Mouse (Mus musculus): ENCODE results near the gene Iglon5. TPM values are rescaled to one million over a fixed set of nuclear protein-coding genes. Genes with fewer than 3 reads are reported as not detected.

Gene Iglon5
- polyA plus RNA-seq, 1 experiment from 2014 or later, result not detected

- under 1% methylated on average over 36 of the region's 36 CpGs for WGBS (ENCODE audit: insufficient replicate concordance)
- peak overlapping the region; percentile 99 for H3K4me2 ChIP-seq
- peak overlapping the region; percentile 91 for H3K27ac ChIP-seq (replicated peaks)
- peaks cover 55% of the 10 kb centered on the region for H3K4me1 ChIP-seq (replicated peaks)
- H3K9ac ChIP-seq, result peak overlapping the region; percentile 61
- no peaks in the 10 kb centered on the region for H3K27me3 ChIP-seq
- peak; percentile 85 for ATAC-seq (ENCODE audit: insufficient read depth)
- peak overlapping the region; percentile 75 for H3K4me3 ChIP-seq (replicated peaks)
- H3K36me3 ChIP-seq (replicated peaks), result no peaks in the 10 kb centered on the region
- H3K9me3 ChIP-seq (replicated peaks), result no peaks in the 10 kb centered on the region
These were observed 46.6 kb downstream of the Iglon5 start for GRCm38 (mm10) chr7:43443126-43443916.

DNA sequence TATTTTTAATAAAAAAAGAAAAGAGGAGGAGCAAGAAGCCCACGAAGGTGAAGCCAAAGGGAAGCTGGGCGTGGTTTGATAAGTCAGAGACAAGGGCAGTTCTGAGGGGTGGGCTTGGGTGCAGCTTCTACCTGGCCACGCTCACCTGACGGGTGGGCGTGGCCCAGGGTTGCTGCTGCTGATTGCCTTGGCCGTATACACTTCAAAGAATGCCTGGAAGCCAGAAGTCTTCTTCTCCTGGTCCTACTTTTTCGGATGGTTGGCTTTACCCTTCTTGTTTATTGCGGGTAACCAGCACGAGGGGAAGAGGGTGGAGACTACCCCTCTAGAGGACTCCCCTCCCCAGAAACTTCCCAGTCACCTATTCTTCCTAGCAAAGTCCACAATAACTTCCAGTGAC is 47.2 kb downstream of the Iglon5 start:
- ATAC-seq (ENCODE audit: insufficient read depth), result no peak
- no peaks in the 10 kb centered on the region for H3K27me3 ChIP-seq
- H3K9ac ChIP-seq, result peak overlapping the region; percentile 61
- peak overlapping the region; percentile 99 for H3K4me2 ChIP-seq
- H3K36me3 ChIP-seq (replicated peaks), result no peaks in the 10 kb centered on the region
- H3K4me3 ChIP-seq (replicated peaks), result peak overlapping the region; percentile 75
- no peaks in the 10 kb centered on the region for H3K9me3 ChIP-seq (replicated peaks)
- peaks cover 54% of the 10 kb centered on the region for H3K4me1 ChIP-seq (replicated peaks)
- WGBS (ENCODE audit: insufficient replicate concordance), result 18% methylated on average over 9 of the region's 9 CpGs
- peak overlapping the region; percentile 91 for H3K27ac ChIP-seq (replicated peaks)

- Histone ChIP-seq H3K27me3 (no peaks in the 10 kb centered on the region), H3K9ac (no peak overlapping the region), H3K4me1 (replicated peaks) (peaks cover 39% of the 10 kb centered on the region), H3K27ac (replicated peaks) (no peak overlapping the region), H3K36me3 (replicated peaks) (no peaks in the 10 kb centered on the region), H3K4me3 (replicated peaks) (no peak overlapping the region), H3K9me3 (replicated peaks) (no peaks in the 10 kb centered on the region), H3K4me2 (no peak overlapping the region)
- ATAC-seq (ENCODE audit: insufficient read depth), result no peak
- 75% methylated on average over 3 of the region's 3 CpGs for WGBS (ENCODE audit: insufficient replicate concordance)
These were observed 48.8 kb downstream of the Iglon5 start for GRCm38 (mm10) chr7:43441071-43441470.

GRCm38 (mm10) chr7:43440482-43440881 is 49.4 kb downstream of the Iglon5 start, which contains the start of gene Cldnd2:
TSS of gene Cldnd2 (plus strand) at chr7:43440782.
- Histone ChIP-seq H3K9me3 (replicated peaks) (no peaks in the 10 kb centered on the region), H3K4me2 (no peak within 1 kb of the TSS), H3K4me3 (replicated peaks) (no peak within 1 kb of the TSS), H3K9ac (no peak within 1 kb of the TSS), H3K27me3 (no peaks in the 10 kb centered on the region), H3K36me3 (replicated peaks) (no peaks in the 10 kb centered on the region), H3K27ac (replicated peaks) (no peak within 1 kb of the TSS), H3K4me1 (replicated peaks) (peaks cover 38% of the 10 kb centered on the region)
- 61% methylated on average over 6 of the region's 6 CpGs for WGBS (ENCODE audit: insufficient replicate concordance)
- ATAC-seq (ENCODE audit: insufficient read depth), result no peak

GRCm38 (mm10) chr7:43438611-43439010 is 51.3 kb downstream of the Iglon5 start:
- 22% methylated on average over 4 of the region's 4 CpGs for WGBS (ENCODE audit: insufficient replicate concordance)

DNA sequence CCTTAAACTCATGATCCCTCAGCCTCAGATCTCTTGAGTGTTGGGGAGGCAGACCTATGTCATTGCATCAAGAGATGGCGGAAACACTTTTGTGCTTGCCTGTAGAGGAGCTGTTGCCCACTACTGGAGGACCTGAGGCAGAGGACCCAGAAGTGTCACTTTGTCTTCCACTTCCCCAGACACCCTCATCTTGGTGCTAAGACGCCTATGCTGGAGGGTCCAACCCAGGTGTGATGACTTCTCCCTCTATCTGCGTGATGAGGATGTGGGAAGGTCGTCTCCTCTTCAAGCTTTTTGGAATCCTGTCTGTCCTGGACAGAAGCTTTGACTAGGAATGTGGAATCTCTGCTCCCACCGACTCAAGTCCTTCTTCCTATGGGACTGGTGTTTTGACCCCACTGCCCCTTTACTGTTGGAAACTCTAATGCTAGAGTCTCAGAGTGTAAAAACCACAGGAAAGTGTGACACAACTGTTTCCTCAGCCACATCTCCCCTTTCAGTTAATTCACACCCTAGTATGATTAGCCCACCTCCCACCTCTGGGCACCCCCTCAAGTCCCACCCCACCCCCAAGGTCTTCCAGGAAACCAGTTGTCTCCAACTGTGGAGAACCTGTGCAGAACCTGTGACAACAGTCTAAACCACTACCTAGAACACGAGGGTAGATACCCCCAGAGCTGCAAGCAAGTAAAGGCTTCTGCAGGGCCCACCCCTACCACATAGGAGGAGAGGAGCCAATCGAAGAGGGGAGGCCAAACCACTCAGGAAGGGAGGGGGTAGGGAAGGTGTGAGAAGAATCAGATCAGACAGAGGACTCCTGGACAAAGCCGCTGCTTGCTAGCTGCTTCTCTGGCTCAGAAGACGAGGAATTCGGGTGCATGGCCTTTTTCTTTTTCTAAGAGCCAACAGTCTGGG is 53.3 kb downstream of the Iglon5 start, which contains the start of gene Nkg7:
Gene Nkg7 (plus strand): TSS at position 733 of the 915 bp plus-strand sequence.
- no peak within 1 kb of the TSS for H3K4me3 ChIP-seq (replicated peaks)
- H3K4me2 ChIP-seq, result peak within 1 kb of the TSS; percentile 2; the same call in 1 of the 2 replicates
- no peaks in the 10 kb centered on the region for H3K9me3 ChIP-seq (replicated peaks)
- no peak within 1 kb of the TSS for H3K9ac ChIP-seq
- 31% methylated on average over 10 of the region's 10 CpGs for WGBS (ENCODE audit: insufficient replicate concordance)
- no peak within 1 kb of the TSS for H3K27ac ChIP-seq (replicated peaks)
- H3K4me1 ChIP-seq (replicated peaks), result peaks cover 14% of the 10 kb centered on the region
- H3K36me3 ChIP-seq (replicated peaks), result no peaks in the 10 kb centered on the region
- H3K27me3 ChIP-seq, result no peaks in the 10 kb centered on the region
- ATAC-seq (ENCODE audit: insufficient read depth), result no peak

More at GRCm38 (mm10) chr7:43438611-43439010, 51.3 kb downstream of the Iglon5 start:
- Histone ChIP-seq H3K27me3 (no peaks in the 10 kb centered on the region), H3K4me1 (replicated peaks) (peaks cover 26% of the 10 kb centered on the region), H3K27ac (replicated peaks) (no peak overlapping the region), H3K4me3 (replicated peaks) (no peak overlapping the region), H3K9me3 (replicated peaks) (no peaks in the 10 kb centered on the region), H3K9ac (no peak overlapping the region), H3K36me3 (replicated peaks) (no peaks in the 10 kb centered on the region), H3K4me2 (no peak overlapping the region)
- no peak for ATAC-seq (ENCODE audit: insufficient read depth)

DNA sequence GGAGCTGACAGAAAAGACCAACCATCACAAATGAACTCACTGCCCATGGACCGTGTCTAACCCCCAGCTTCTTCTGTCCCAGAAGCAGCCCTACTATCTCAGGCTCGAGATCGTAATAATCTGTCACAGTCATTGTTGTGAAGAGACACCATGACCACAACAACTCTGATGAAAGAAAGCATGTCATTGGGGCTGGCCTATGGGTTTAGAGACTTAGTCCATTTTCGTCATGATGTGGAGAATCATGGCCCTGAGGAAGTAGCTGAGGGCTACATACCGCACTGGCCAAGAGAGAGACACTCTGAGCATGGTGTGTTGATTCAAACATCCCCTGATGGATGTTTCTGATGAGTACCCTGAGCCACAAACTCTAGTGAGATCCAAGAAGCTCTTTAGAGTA is 55.2 kb downstream of the Iglon5 start:
- H3K27ac ChIP-seq (replicated peaks), result no peak overlapping the region
- no peak for ATAC-seq (ENCODE audit: insufficient read depth)
- 0 out of 2 replicates have a peak, but pooled peaks cover 4% of the 10 kb centered on the region for H3K4me1 ChIP-seq (replicated peaks)
- no peaks in the 10 kb centered on the region for H3K27me3 ChIP-seq
- no peaks in the 10 kb centered on the region for H3K36me3 ChIP-seq (replicated peaks)
- no peaks in the 10 kb centered on the region for H3K9me3 ChIP-seq (replicated peaks)
- H3K4me2 ChIP-seq, result no peak overlapping the region
- no peak overlapping the region for H3K4me3 ChIP-seq (replicated peaks)
- no peak overlapping the region for H3K9ac ChIP-seq
- WGBS (ENCODE audit: insufficient replicate concordance), result 63% methylated on average over 5 of the region's 5 CpGs

- H3K4me3 ChIP-seq (replicated peaks), result no peak overlapping the region
- 50% methylated on average over 4 of the region's 4 CpGs for WGBS (ENCODE audit: insufficient replicate concordance)
These were observed 57.0 kb downstream of the Iglon5 start for GRCm38 (mm10) chr7:43432891-43433290.

GRCm38 (mm10) chr7:43429500-43429899 is 60.4 kb downstream of the Iglon5 start:
- no peaks in the 10 kb centered on the region for H3K9me3 ChIP-seq (replicated peaks)
- no peaks in the 10 kb centered on the region for H3K36me3 ChIP-seq (replicated peaks)
- no peak for ATAC-seq (ENCODE audit: insufficient read depth)
- WGBS (ENCODE audit: insufficient replicate concordance), result 26% methylated on average over 4 of the region's 4 CpGs
- H3K9ac ChIP-seq, result no peak overlapping the region
- no peaks in the 10 kb centered on the region for H3K4me1 ChIP-seq (replicated peaks)
- H3K4me2 ChIP-seq, result no peak overlapping the region
- H3K27ac ChIP-seq (replicated peaks), result no peak overlapping the region
- no peaks in the 10 kb centered on the region for H3K27me3 ChIP-seq
- no peak overlapping the region for H3K4me3 ChIP-seq (replicated peaks)

More at GRCm38 (mm10) chr7:43432891-43433290, 57.0 kb downstream of the Iglon5 start:
- no peak overlapping the region for H3K9ac ChIP-seq
- H3K36me3 ChIP-seq (replicated peaks), result no peaks in the 10 kb centered on the region
- H3K9me3 ChIP-seq (replicated peaks), result no peaks in the 10 kb centered on the region
- 0 out of 2 replicates have a peak, but pooled peaks cover 4% of the 10 kb centered on the region for H3K4me1 ChIP-seq (replicated peaks)
- no peak overlapping the region for H3K27ac ChIP-seq (replicated peaks)
- no peaks in the 10 kb centered on the region for H3K27me3 ChIP-seq
- ATAC-seq (ENCODE audit: insufficient read depth), result no peak
- no peak overlapping the region for H3K4me2 ChIP-seq

GRCm38 (mm10) chr7:43427406-43427805 is 62.5 kb downstream of the Iglon5 start, which contains the start of gene Lim2:
TSS of gene Lim2 (plus strand) at chr7:43427670.
- no peak within 1 kb of the TSS for H3K27ac ChIP-seq (replicated peaks)
- no peaks in the 10 kb centered on the region for H3K9me3 ChIP-seq (replicated peaks)
- H3K4me1 ChIP-seq (replicated peaks), result no peaks in the 10 kb centered on the region; the same call in 1 of the 2 replicates
- no peak within 1 kb of the TSS for H3K9ac ChIP-seq
- H3K27me3 ChIP-seq, result no peaks in the 10 kb centered on the region
- 43% methylated on average over 8 of the region's 8 CpGs for WGBS (ENCODE audit: insufficient replicate concordance)
- no peak within 1 kb of the TSS for H3K4me3 ChIP-seq (replicated peaks)
- no peak for ATAC-seq (ENCODE audit: insufficient read depth)
- H3K36me3 ChIP-seq (replicated peaks), result no peaks in the 10 kb centered on the region
- no peak within 1 kb of the TSS for H3K4me2 ChIP-seq
